24 mouse cellular contexts compared by ENCODE assay signal in genomic region chr2:109912216-109912615, GRCm38 (mm10).
"Had no signal": no experiment of that assay in that cellular context is flagged by ENCODE, and none has a peak within 500 bp of the region (broad histone marks: within the 10 kb centered on the region; RNA-seq: fewer than 3 reads in every experiment).

No protein-coding gene starts in this region.

- H3K36me3 ChIP-seq: heart, embryonic 13.5 days; heart, embryonic 15.5 days; hindbrain, embryonic 13.5 days; hindbrain, embryonic 15.5 days; limb, embryonic 10.5 days; limb, embryonic 12.5 days; liver, embryonic 13.5 days; liver, embryonic 15.5 days had no signal

- H3K27ac ChIP-seq: heart, adult 2 months; heart, embryonic 13.5 days; heart, embryonic 15.5 days; hindbrain, embryonic 13.5 days; hindbrain, embryonic 15.5 days; hindbrain, postnatal 0 days; left cerebral cortex, adult 2 months; limb, embryonic 10.5 days; limb, embryonic 12.5 days; liver, embryonic 13.5 days; liver, embryonic 15.5 days had no signal

- ATAC-seq: hindbrain, postnatal 0 days; liver, postnatal 0 days had no signal

- H3K4me3 ChIP-seq: heart, adult 2 months; heart, embryonic 13.5 days; heart, embryonic 15.5 days; hindbrain, embryonic 13.5 days; hindbrain, embryonic 15.5 days; left cerebral cortex, adult 2 months; limb, embryonic 10.5 days; limb, embryonic 12.5 days; liver, embryonic 13.5 days; liver, embryonic 15.5 days had no signal

- H3K4me2 ChIP-seq: heart, embryonic 11.5 days; heart, embryonic 13.5 days; heart, embryonic 15.5 days; hindbrain, embryonic 13.5 days; hindbrain, embryonic 15.5 days; limb, embryonic 12.5 days; liver, embryonic 11.5 days; liver, embryonic 13.5 days; liver, embryonic 15.5 days had no signal

- H3K9me3 ChIP-seq: heart, embryonic 15.5 days; hindbrain, embryonic 13.5 days; hindbrain, embryonic 15.5 days; limb, embryonic 10.5 days; liver, embryonic 13.5 days; liver, embryonic 15.5 days had no signal

- H3K27me3 ChIP-seq: heart, embryonic 13.5 days; heart, embryonic 15.5 days; hindbrain, embryonic 15.5 days; limb, embryonic 12.5 days had no signal

- H3K9ac ChIP-seq: heart, embryonic 13.5 days; heart, embryonic 15.5 days; hindbrain, embryonic 13.5 days; hindbrain, embryonic 15.5 days; limb, embryonic 12.5 days; liver, embryonic 13.5 days; liver, embryonic 15.5 days; liver, postnatal 0 days had no signal

- DNase-seq: gastrocnemius, postnatal 14 days; gastrocnemius, postnatal 36 days; heart, adult 11 months; heart, adult 2 months; heart, postnatal 14 days; heart, postnatal 36 days; kidney, adult 11 months; kidney, adult 2 months; kidney, postnatal 10 days; kidney, postnatal 36 days; liver; liver, embryonic 13.5 days; liver, postnatal 0 days had no signal
